Mouse (Mus musculus) CH12.LX (cell line): Measurements from ENCODE around the gene Macrod1.

Experiments used
- CTCF ChIP-seq, 2 experiments: IDR thresholded peaks in 1 of 2; conservative IDR thresholded peaks in 1 of 2; 2 replicates each; pipeline ENCODE4 v1.5.1; 2011 to 2012; ENCODE audit warnings: low read depth in 2 of 2, low read length in 2 of 2, improper control_type of control experiment in 1 of 2, inconsistent platforms in 1 of 2, mild to moderate bottlenecking in 1 of 2, moderate library complexity in 1 of 2
- EP300 ChIP-seq: IDR thresholded peaks from 2 replicates; pipeline ENCODE4 v1.6.1; 2011; ENCODE audit warnings: low read length, improper control_type of control experiment
- MEF2A ChIP-seq: IDR thresholded peaks from 2 replicates; pipeline ENCODE4 v1.6.1; 2014; ENCODE audit warnings: low read depth, mild to moderate bottlenecking, inconsistent platforms, low read length, improper control_type of control experiment, borderline replicate concordance
- POLR2A ChIP-seq: IDR thresholded peaks from 2 replicates; pipeline ENCODE4 v1.6.1; 2011; ENCODE audit warnings: low read depth, mild to moderate bottlenecking, improper control_type of control experiment, low read length

DNA sequence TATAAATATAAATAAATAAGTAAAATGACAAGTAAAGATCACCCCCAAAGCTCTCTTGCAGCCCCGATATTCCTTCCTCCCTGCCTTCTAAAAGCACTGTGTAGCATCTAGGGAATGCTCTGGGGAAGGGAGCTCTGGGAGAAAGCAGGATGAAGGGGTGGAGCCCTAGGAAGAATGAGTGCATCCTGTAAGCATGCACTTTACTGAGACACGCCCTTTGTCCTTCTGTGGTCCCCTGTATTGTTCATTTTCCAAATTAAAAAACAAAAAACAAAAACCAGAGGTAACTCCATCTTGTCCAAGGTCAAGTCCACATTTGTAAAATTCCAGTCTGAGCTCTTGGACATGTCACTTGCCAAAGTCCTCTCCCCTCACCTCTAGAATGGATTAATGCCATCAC is 148.3 kb downstream of the Macrod1 start:
- TF ChIP-seq POLR2A (no peak), EP300 (no peak), CTCF (conservative IDR thresholded peaks at IDR 0.05 in 1 of 2, IDR thresholded peaks at IDR 0.05 in 1 of 2; ENCODE audit: low read depth in 2 of 2, low read length in 2 of 2) (no peak), MEF2A (no peak)
